Mouse (Mus musculus) mouse embryonic stem cell (cell line): ENCODE data around the gene Cmtm3.

Source experiments
- in situ Hi-C, 2 experiments: fragments of 300-500 bp; cut with MboI; formaldehyde crosslinking; loops; 1 replicate in 1 of 2; 3 replicates in 1 of 2; pipeline ENCODE4 v1.14.3; 2019 to 2020; ENCODE audit warnings: low sequenced_read_pairs in 2 of 2, low pct_unique_long_range_greater_than_20kb in 1 of 2, mixed read lengths in 1 of 2; ENCODE audit not compliant: unreplicated experiment in 1 of 2

The Cmtm3 gene

DNA sequence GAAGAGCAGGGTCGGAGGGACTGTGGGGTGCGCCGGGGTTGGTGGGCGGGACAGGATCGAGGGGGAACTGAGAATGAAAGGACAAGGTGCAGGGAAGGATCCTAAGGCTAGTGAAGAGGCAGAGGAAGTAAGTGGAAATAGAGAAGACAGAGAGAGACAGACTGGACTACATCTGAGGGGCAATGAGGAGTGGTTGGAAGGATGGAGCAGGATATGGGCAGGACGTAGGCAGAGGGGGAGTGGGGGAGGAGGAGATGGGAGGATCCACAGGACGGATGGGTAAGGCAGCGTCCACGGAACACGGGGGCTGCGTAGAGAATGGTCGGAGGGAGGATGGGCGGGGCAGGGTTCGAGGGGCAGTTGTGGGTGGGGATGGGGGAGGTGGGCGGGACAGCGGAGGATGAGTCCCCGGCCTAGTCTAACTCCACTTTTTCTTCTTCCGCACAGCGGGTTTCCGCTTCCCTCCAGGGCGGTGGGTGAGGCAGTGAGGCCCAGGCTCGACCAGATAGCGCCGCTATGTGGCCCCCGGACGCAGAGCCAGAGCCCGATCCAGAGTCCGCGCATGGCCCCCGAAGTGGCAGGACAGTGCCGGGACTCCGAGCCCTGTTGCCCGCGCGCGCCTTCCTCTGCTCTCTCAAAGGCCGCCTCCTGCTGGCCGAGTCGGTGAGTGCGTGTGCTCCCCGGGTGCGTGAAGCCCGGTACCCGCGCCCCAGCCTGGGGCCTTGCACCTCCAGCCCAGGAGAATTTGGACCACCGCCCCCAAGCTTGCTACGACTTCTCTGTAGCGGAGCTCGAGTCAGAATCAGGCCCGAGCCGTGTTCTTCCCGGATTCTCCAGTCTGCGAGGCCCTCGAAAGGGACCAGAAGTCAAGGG is 1.3 kb downstream of the Cmtm3 start:
- in situ Hi-C loops, result loop anchor here in 1 of 2 experiments (5.0 kb wide), 1 partner anchor 62 kb away; no protein-coding TSS in a partner anchor

DNA sequence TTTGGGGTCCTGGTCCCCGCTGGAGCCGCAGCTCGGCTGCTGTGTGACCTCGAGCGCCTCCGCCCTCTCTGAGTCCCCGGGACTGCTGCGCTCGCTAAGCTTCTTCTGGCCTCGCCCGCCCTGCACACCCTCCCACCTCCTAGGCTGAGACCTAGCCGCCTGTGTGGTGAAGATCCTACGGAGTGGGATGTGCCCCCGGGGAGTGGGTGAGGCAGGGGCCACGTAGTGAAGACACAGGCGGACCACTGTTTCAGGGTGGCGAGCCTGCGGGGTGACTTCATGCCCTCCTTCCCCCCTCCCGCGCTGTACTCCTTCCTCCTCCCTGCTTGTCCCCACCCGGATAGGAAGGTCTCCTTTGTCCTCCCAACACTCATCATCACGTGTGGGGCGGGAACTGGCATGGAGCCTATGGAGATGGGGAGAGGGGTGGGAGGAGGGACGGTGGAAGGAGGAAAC is 1.9 kb downstream of the Cmtm3 start:
- in situ Hi-C loops, result loop anchor here in 1 of 2 experiments (5.0 kb wide), 1 partner anchor 61 kb away; no protein-coding TSS in a partner anchor

DNA sequence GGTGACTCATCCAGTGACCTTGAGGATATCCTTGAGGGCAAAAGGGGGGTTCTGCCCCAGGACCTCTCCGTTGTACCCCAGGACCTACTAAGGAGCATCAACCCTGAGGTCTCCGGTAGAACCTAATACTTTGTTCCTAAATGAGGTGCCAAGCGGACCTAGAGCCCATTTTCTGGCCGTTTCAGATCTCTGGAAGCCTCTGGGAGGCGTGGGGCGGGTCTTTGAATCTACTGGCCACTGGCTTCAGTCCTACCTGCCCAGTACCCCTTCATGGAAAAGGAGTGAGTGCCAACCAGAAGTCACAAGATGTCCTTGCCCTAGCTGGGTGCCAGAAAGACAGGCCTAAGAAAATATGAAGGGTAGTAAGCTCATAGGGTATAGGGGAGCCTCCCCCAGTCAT is 2.5 kb downstream of the Cmtm3 start:
- in situ Hi-C loops, result loop anchor here in 1 of 2 experiments (5.0 kb wide), 1 partner anchor 61 kb away; no protein-coding TSS in a partner anchor

DNA sequence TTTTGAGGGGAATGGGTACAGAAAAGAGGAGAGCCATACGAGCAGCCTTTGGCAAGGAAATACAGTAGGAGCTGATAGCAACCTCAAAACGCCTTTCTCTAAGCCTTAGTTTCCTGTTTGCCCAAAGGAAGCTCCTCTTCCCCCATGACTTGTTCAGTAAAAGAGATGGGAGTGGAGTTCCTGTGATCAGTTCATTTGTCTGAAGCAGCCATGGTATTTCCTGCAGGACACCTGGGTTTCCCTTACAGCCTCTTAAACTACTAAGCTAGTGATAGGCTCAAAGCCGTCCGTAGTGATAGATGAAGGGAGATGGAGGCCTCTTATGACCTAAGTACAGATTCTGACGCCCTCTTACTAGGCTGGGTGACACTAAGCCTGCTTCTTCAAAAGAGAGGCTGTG is 3.2 kb downstream of the Cmtm3 start:
- in situ Hi-C loops, result loop anchor here in 1 of 2 experiments (5.0 kb wide), 1 partner anchor 60 kb away; no protein-coding TSS in a partner anchor

DNA sequence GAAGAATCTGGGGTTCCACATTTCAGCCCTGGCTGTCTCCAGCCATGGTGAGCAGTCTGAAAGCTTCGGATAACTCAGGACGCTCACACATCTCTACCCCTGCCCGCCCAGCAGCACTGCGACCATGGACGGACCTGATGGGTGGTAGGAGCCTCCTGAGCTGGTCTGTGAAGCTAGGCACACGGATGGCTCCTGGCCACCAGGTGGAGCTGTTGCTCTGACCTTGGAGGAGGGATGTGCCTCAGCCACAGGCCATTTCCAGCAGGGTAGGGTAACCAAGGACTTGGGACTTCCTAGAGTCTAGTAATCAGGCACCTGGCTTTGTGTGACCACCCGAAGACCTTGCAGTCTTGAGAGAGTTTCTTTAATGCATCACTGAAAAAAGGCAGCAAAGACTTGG is 4.7 kb downstream of the Cmtm3 start:
- in situ Hi-C loops, result loop anchor here in 1 of 2 experiments (5.0 kb wide), 1 partner anchor 58 kb away; no protein-coding TSS in a partner anchor

DNA sequence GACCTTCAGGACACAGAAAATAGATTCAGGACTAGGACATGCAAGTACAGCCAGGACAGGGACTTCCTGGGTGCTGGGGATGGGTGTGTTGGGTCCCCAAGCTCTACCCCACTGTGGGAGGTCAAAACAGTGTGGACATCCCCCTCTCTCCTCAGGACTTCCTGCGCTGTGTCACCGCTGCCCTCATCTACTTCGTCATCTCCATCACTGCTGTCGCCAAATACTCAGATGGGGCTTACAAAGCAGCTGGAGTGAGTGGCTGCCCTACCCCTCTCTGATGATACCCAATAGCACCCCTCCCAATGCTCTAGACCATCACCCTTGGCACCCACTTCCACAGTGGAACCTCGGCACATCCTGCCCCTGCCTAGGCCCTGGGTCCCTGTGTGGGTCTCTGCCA is 5.4 kb downstream of the Cmtm3 start:
- in situ Hi-C loops, result loop anchor here in 1 of 2 experiments (5.0 kb wide), 1 partner anchor 58 kb away; no protein-coding TSS in a partner anchor

DNA sequence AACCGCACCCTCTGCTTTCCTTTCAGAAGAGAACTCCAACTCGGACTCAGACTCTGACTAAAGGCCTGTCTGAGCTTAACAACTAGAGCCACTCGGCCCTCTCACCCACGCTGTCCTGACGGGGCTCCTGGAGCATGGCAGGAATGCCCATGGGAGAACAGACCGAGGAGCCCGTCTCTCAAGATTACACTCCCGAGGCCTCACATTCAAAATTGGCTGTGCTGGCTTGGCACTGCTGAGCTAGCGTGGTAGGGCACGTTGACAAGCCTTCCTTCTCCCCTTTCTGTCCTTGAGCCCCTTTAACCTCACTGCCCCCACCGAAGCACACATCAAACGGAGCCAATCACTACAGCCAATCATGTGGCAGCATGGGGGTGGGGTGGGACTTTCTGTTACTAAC is 7.5 kb downstream of the Cmtm3 start:
- in situ Hi-C loops, result no loop called here

DNA sequence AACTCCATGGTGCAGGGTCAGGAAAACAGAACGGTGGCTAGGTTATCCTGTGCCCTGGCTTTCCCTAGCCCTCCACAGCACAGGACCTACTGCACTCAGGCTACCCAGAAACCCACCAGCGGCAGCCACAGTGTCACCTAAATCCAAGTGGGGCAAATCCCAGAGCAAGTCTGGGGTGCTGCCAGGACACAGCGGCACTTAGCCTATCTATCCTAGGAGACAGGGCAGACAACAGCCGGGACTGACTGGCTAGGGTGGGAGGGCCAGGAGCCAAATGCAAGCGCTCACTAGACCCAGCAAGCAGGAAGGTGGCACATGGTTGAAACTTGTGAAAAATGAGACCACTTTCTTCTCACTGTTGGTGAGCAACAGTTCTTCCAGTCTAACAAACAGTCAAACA is 9.8 kb downstream of the Cmtm3 start:
- in situ Hi-C loops, result no loop called here

DNA sequence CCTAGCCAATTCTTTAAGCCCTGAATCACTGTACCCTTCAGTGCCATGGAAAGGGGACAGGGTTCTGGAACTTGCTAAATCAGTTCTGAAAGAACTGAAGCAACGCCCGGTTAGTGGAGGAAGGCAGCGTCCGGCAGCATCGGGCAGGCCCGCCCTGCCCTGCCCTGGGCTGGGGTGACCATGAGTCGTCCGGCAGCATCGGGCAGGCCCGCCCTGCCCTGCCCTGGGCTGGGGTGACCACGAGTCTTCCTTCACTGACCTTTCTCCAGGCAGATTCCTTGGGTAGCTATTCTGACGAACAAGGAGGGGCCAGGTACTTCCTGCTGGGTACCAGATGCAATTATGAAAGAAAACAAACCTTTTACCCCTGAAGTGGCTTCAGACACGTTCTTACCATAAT is 10.8 kb downstream of the Cmtm3 start:
- in situ Hi-C loops, result no loop called here

DNA sequence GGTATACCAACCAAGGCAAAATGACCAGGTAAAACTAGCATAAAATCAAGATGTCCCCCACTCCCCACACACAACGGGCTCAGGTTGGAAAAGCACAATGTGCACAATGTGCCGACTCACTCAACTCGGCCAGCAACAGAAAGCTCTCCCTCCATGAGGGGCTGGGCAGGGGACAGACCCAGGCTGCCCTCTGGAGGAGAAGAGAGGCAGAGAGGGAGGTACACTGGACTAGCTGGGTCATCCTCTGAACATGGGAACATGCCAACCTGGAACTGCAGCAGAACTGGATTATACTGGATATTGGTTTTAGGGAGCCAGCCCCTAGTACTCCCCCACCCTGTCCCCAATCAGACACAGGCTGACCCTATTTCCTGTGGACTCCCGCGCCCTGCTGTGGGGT is 14.0 kb downstream of the Cmtm3 start:
- in situ Hi-C loops, result no loop called here

DNA sequence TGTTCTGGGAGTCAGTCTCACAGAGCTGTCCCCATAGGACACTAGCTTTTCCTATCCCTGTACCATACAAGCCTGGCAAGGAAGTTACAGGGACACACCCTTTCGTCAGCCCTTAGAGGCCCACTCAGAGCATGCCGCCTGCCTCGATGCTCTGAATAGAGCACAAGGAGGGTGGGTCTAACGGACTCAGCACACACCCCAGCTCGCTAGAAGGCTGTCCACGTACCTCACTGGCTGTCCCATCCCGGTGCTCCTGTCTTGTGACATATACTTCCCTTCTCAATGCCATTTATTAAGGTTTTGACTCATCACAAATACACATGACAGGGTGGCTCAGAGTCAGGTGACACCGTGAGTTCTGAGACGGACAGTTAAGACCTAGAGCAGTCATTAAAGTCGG is 15.3 kb downstream of the Cmtm3 start:
- in situ Hi-C loops, result no loop called here

DNA sequence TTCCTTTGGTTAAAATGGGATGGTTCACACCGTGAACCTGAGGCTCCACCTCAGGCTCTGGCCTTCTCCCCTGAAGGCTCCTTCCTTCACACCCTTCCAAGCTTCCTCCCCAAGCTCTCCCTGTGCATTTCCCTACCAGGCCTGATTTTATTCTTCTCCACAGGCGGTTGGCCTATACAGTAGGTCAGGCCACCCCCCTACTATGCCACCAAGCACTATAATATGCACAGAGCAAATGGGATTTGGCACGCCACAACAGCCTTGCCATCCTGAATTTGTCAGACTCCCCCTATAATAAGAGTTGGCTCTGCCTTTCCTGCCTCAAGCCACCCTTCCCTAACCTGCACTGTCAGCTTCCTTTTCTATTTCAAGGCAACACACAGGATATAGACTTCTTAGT is 19.4 kb downstream of the Cmtm3 start:
- in situ Hi-C loops, result no loop called here

DNA sequence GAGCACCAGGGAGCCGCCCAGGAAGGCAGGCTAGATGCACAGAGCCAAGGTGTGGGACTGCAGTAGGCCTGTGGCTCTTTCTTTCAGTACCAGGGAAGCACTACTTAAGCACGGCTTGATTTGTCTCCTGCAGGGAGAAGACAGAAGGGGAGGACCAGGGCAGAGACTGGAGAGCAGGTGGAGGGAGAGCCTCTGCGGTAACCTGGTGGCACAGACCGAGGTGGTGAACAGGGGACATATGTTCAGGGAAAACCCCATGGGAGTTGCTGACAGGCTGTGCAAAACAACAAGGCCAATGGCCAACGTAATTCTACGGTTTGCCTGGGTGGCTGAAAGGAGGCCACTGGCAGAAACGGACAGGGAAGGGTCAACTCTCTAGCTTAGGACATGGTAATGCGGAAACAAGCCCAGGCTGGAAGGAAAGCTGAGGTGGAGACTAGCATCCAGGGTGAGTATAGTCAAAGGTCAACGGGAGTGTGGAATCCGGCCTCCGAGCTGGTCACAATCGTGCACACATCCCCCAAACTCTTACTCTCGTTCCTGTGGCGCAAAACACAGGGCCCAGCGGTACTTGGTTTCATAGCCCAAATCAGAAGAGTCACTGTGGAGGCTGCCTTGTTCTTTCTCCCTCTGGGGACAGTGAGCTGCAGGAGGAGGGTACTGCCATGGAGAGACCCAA is 20.7 kb downstream of the Cmtm3 start:
- in situ Hi-C loops, result no loop called here

DNA sequence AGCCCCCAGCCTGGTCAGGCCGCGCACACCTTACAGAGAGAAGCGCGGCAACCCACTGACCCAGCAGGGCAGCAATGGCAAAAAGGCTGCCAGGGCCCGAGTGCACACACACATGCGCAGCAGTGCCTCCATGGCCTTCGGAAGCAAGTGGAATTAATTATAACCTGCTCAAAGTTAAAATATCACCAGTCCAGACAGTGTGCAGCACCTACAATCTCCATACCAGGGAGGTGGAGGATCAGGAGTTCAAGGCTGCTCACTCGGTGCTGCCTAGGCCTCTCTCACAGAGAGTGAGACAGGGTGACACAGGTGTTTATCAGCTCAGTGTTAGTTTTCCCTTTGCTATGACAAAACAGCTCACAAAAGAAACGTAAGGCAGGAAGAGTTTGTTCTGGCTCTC is 26.5 kb downstream of the Cmtm3 start:
- in situ Hi-C loops, result no loop called here

DNA sequence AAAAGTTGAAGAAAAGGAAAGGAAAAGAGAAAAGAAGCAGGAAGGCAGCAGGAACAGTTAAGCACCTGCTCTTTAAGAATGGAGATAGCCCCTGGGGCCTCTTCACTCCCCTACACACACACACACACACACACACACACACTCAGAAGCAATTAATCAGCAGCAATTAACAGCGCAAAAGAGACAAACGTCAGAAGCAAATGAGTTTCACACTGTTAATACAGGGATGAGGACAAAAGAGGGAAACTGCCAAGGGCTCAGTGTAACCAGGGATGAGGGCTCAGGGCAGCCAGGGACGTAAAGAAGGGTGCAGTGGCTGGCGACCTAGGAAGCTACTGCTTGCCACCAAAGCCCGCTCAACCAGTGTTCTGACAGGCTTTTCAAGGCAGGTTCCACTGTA is 28.2 kb downstream of the Cmtm3 start:
- in situ Hi-C loops, result no loop called here

DNA sequence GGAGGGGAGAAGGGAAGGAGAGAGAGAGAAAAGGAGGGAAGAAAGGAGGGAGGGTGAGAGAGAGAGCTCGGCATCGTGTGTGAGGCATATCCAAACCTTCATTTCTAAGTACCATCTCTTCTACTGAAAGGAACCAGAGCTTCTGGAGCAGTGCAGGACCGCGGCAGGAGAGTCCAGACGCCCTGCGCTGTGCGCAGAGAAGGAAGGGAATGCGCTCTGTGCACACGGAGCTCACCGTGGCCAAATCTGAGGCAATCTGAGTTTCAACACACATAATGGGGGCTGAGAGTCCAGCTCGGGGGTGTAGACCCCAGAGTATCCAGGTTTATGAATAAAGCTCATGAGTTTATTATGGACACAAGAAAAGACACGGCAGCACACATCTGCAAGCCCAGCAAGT is 30.4 kb downstream of the Cmtm3 start:
- in situ Hi-C loops, result no loop called here

DNA sequence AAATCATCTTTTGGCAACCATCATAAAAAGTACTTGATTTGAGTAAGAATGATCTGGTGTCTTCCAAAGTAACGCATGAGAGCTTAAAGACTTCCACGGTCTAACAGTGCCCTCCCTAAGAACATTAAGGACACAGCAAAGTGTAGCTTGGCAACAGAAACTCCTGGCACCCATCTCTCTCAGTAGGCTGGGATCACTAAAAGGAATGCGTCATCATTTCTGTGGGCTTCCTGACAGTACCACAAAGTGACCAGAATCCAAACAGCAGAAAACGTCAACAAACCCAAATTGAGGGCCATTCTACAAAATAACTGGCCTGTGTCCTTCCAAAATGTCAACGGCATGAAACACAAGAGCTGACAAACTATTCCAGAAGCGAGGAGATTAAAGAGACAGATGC is 30.9 kb downstream of the Cmtm3 start:
- in situ Hi-C loops, result no loop called here

DNA sequence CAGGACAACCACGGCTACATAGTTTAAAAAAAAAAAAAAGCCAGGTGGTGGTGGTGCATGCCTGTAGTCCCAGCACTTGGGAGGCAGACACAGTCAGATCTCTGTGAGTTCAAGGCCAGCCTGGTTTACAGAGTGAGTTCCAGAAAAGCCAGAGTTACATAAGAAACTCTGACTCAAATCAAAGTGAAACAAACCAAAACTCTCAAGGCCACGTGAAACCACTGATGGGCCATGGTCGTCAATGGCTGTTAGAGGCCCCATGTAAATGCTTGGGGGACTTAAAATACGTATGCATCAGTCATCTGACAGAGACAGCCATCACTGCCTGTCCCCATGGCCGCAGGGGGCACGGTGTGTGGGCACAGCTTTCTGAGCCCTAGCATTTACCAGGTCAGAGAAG is 31.9 kb downstream of the Cmtm3 start:
- in situ Hi-C loops, result no loop called here

DNA sequence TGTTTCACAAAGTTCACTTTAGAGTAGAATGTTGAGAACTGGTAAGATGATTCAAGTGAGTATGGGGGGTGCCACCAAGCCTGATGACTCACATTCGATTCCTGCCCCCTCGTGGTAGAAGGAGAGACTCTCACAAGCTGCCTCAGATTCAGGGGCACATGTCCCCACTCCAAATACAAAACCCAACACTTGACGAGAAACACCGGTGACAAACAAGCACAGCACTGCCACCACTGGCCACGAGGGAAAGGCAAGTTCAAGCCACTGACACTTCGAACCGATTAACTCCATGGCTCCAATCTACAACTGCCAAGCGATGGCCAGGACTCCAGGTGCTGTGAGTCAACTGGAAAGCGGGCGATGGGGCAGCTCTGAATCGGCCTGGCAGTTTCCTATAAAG is 34.6 kb downstream of the Cmtm3 start:
- in situ Hi-C loops, result no loop called here
